Mouse (Mus musculus) kidney, embryonic 16.5 days (tissue): Measurements from ENCODE around the gene Fam53b. TPM values are rescaled to one million over a fixed set of nuclear protein-coding genes. Genes with fewer than 3 reads are reported as not detected.
A peak's percentile ranks its signal among the peaks of the same experiment; 100 is the strongest.

Experiments used
- ATAC-seq: fragments of 200-750 bp; cut with Nextera tagmentation; 2 replicates; pipeline ENCODE4 v1.8.0; 2017; ENCODE audit warnings: moderate TSS enrichment; ENCODE audit not compliant: low FRiP score, low TSS enrichment
- H3K27ac ChIP-seq: fragments of 300-500 bp; sonication (generic); 2 replicates; pipeline ENCODE4 v1.5.1; 2014; ENCODE audit warnings: low read length
- H3K27me3 ChIP-seq: fragments of 300-500 bp; sonication (generic); 2 replicates; pipeline ENCODE4 v1.6.1; 2014; ENCODE audit warnings: low read length, control low read depth, mixed read lengths; ENCODE audit not compliant: insufficient read depth
- H3K36me3 ChIP-seq: fragments of 300-500 bp; sonication (generic); 2 replicates; pipeline ENCODE4 v1.6.1; 2014; ENCODE audit warnings: low read length, control low read depth, mixed read lengths; ENCODE audit not compliant: insufficient read depth
- H3K4me1 ChIP-seq: fragments of 300-500 bp; sonication (generic); 2 replicates; pipeline ENCODE4 v1.6.1; 2014; ENCODE audit warnings: low read length, control low read depth, mixed read lengths; ENCODE audit not compliant: insufficient read depth
- H3K4me2 ChIP-seq: fragments of 300-500 bp; sonication (generic); replicated peaks from 2 replicates; pipeline ENCODE4 v1.6.1; 2014; ENCODE audit warnings: low read depth, low read length
- H3K4me3 ChIP-seq: fragments of 300-500 bp; sonication (generic); 2 replicates; pipeline ENCODE4 v1.5.1; 2014; ENCODE audit warnings: mild to moderate bottlenecking, low read length
- H3K9ac ChIP-seq: fragments of 300-500 bp; sonication (generic); replicated peaks from 2 replicates; pipeline ENCODE4 v1.6.1; 2014; ENCODE audit warnings: low read length
- H3K9me3 ChIP-seq: fragments of 300-500 bp; sonication (generic); 2 replicates; pipeline ENCODE4 v1.6.1; 2016; ENCODE audit warnings: low read length, control low read depth
- WGBS: fragments of 180-500 bp; shearing (Covaris S2); extraction: QIAGEN DNeasy Blood & Tissue Kit; methylation state at CpG from one replicate; pipeline ENCODE4 v1.1.7; 2014; 5-methylcytosine and 5-hydroxymethylcytosine counted together
- polyA plus RNA-seq: library from polyadenylated mRNA; unstranded; fragments of >200 nt; fragmentation: Nextera tagmentation; extraction: Ambion mirVana; gene quantifications from 2 replicates; pipeline ENCODE4 v1.2.1, GENCODE M21; 2015

Gene Fam53b
- polyA plus RNA-seq, 1 experiment from 2014 or later: 22.5 TPM

DNA sequence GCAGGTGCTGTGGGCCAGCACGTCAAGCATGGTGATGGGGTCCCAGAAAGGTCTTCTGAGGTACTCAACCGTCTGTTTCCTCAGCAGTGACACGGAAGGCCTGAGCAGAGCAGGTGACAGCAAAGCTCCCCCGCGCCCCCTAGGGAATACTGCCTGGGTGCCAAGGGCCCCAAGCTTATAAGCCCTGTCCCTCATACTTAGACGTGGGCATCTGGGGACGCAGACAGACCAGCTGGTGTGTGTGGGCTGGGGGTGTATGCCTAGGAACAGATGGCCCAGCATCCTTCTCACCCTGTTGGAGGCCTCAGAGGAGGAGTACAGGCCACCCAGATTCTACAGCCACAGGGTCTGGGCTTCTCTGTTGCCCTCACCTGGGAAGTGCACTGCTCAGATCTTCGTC, 93.1 kb downstream of the Fam53b start:
- Histone ChIP-seq H3K4me2 (no peak overlapping the region), H3K9me3 (no peaks in the 10 kb centered on the region), H3K4me3 (no peak overlapping the region), H3K27me3 (no peaks in the 10 kb centered on the region), H3K4me1 (peaks cover 7% of the 10 kb centered on the region; the same call in 1 of the 2 replicates), H3K36me3 (0 out of 2 replicates have a peak, but pooled peaks cover under 1% of the 10 kb centered on the region), H3K9ac (no peak overlapping the region), H3K27ac (no peak overlapping the region)
- 72% methylated on average over 8 of the region's 8 CpGs for WGBS
- no peak for ATAC-seq

DNA sequence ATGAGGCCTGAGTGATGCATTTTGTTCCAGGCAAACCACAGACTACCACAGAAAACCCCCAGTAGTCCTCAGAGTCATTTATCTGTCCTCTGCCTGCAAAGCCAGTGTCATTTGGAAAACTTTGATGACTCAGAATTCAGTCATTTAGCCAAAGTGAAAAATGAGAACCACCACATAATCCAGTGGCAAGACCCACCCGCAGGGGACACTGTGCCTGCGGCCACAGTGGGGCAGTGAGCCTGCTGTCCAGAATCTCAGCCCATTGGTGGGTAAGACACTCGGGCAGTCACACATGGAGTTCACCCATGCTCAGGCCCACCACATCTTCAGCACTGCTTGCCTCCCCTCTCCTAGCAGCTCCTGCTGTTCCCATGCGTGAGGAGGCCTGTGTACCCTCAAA, 94.1 kb downstream of the Fam53b start:
- Histone ChIP-seq H3K9me3 (no peaks in the 10 kb centered on the region), H3K27me3 (no peaks in the 10 kb centered on the region), H3K4me3 (no peak overlapping the region), H3K36me3 (0 out of 2 replicates have a peak, but pooled peaks cover 5% of the 10 kb centered on the region), H3K9ac (no peak overlapping the region), H3K4me1 (peaks cover 12% of the 10 kb centered on the region), H3K27ac (no peak overlapping the region), H3K4me2 (no peak overlapping the region)
- WGBS: 86% methylated on average over 4 of the region's 4 CpGs
- no peak for ATAC-seq

DNA sequence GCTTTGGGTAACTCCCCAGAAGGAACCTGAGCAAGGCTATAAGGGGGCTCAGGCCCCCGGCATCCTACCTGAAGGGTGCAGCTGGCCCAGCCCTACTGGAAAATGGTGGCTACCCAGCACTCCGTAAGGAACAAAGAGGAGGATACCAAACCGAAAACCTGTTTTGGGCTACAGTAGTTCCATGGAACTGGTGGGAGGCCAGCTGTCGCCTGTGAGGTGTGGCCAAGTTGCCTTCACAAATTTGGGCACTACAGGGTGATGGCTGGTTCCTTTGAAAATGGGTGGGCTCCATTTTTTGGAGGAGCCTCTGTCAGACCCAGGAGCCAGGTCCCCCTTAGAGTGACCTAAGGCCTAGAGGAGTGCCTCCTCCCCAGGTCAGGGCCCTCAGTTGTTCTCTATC, 98.4 kb downstream of the Fam53b start:
- Histone ChIP-seq H3K27me3 (no peaks in the 10 kb centered on the region), H3K27ac (peak overlapping the region; percentile 94), H3K4me3 (no peak overlapping the region), H3K9me3 (no peaks in the 10 kb centered on the region), H3K9ac (no peak overlapping the region), H3K4me1 (peaks cover 40% of the 10 kb centered on the region), H3K36me3 (0 out of 2 replicates have a peak, but pooled peaks cover 5% of the 10 kb centered on the region), H3K4me2 (no peak overlapping the region)
- 96% methylated on average over 4 of the region's 4 CpGs for WGBS
- ATAC-seq: no peak

DNA sequence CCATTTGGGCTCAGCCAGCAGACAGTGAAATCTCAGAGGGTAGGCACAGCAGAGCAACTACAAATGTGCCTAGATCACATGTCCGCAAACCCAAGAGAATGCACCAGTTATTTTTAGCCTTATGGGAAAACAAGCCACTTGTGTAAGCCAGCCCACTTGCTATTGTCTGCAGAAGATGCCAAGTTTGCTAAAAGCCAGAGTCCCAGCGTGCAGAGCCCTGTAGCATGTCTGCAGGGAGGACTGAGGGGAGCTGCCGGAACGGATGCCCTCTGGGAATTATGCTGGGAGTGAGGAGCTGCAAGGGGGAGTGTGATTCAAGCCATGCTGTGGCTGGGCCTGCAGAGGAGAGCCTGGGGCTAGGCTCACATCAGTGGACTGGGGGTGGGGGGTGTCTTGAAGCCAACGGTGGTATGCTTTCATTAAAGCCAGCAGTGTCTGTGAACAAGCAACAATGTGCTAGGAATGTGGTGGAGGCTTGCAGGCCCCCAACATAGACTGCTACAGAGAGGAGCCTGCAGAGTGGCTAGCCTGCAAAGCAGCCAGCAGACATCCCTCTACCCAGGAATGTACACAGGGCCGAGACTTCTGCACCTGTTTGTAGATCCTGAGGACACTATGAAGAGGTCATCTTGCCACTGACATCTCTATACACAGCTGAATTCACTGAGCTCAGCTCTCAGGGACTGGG, 99.3 kb downstream of the Fam53b start:
- no peak overlapping the region for H3K4me3 ChIP-seq
- 29% methylated on average over 6 of the region's 6 CpGs for whole genome bisulfite sequencing
- no peaks in the 10 kb centered on the region for H3K9me3 ChIP-seq
- peaks cover 40% of the 10 kb centered on the region for H3K4me1 ChIP-seq
- no peak overlapping the region for H3K4me2 ChIP-seq
- peak overlapping the region; percentile 94 for H3K27ac ChIP-seq
- ATAC-seq: peak; percentile 73
- H3K36me3 ChIP-seq: 0 out of 2 replicates have a peak, but pooled peaks cover 5% of the 10 kb centered on the region
- peak overlapping the region; percentile 49; the same call in 1 of the 2 replicates for H3K9ac ChIP-seq
- H3K27me3 ChIP-seq: no peaks in the 10 kb centered on the region

DNA sequence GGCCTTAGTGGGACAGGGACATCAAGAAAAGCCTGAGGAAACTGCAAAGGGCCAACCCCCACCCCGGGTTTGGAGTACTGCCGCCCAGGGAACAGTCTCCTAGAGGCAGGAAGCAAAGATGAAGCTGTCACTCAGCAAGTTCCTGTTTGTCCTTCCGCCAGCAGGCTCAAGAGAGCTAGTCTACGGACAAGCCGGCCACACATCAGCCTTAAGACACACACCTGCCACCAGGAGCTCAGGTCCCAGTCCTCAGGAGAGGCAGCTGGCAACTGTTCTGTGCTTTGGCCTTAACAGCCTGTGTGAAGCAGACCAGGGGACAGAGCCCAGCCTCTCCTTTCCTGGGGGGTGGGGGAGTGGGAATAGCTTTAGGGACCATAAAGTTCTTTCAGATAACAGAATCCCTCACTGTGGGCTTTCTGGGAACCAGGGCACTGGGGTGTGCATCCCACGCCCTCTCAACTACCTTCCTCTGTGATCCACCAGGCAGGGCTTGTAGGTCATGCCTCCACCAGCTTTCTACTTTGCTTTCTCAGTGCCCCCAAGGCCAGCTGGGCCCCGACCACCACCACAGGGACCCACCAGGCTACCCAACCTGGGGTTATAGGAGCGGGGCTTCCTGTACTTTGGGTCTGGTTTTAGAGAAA, 100.1 kb downstream of the Fam53b start:
- 46% methylated on average over 8 of the region's 8 CpGs for WGBS

DNA sequence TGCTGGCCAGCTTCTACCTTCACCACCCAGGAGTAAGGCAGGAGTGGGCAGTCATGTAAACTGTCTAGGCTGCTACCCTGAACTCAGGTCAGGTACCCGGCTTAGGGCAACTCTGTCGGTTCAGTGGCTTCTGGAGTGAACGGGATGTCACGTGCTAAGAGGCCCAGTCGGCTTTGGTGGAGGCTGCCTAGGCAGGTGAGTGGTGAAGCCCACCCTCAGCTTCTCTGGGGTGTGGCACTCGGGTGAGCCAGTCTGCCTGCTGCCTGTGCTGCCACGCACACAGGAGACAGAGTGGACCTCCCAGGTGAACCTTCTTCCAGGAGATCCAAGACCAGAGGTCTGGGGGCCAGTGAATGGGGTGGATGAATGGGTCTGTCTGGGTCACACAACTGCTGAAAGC, 100.7 kb downstream of the Fam53b start:
- WGBS: 59% methylated on average over 7 of the region's 7 CpGs
- Histone ChIP-seq H3K9ac (peak overlapping the region; percentile 51), H3K4me3 (no peak overlapping the region), H3K4me1 (peaks cover 40% of the 10 kb centered on the region), H3K9me3 (no peaks in the 10 kb centered on the region), H3K27ac (peak overlapping the region; percentile 94), H3K4me2 (no peak overlapping the region), H3K36me3 (0 out of 2 replicates have a peak, but pooled peaks cover 5% of the 10 kb centered on the region), H3K27me3 (no peaks in the 10 kb centered on the region)
- ATAC-seq: no peak

More for the DNA sequence above, 100.1 kb downstream of the Fam53b start:
- H3K9me3 ChIP-seq: no peaks in the 10 kb centered on the region
- H3K4me1 ChIP-seq: peaks cover 40% of the 10 kb centered on the region
- H3K4me3 ChIP-seq: no peak overlapping the region
- H3K9ac ChIP-seq: no peak overlapping the region; the same call in 1 of the 2 replicates
- ATAC-seq: peak; percentile 24; the same call in 1 of the 2 replicates
- 0 out of 2 replicates have a peak, but pooled peaks cover 5% of the 10 kb centered on the region for H3K36me3 ChIP-seq
- no peaks in the 10 kb centered on the region for H3K27me3 ChIP-seq
- no peak overlapping the region for H3K4me2 ChIP-seq
- peak overlapping the region; percentile 94 for H3K27ac ChIP-seq

DNA sequence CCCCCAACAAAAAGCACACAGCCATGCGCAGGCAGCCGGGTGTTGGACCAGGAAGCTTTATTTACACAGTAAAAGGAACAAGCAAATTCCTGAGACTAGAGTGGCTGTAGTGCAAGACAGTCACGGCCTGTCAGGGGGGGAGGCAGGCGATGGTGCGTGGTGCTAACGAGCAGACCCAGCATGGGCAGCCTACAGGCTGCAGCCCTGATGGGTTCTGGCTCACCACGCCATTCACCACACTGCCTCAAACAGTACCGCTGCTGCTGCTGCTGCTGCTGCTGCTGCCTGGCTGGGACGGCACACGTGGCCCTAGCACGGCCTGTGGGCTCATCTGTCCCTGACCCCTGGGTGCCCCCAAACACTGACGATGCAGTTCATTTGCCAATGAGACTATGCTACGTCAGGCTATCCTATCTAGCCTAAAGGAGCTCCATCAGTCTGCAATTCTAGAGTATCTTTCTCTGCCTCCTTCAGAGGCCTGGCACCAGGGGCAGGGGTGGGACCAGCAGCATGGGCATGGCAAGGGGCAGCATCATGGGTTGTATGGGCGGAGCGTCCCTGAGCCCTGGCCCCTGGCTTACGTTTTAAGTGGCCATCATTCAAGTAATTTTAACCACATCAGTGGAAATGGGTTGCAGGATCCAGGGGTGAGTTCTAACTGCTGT, 101.5 kb downstream of the Fam53b start:
- Histone ChIP-seq H3K4me3 (no peak overlapping the region), H3K9ac (no peak overlapping the region), H3K4me2 (no peak overlapping the region), H3K27ac (peak overlapping the region; percentile 54), H3K4me1 (peaks cover 40% of the 10 kb centered on the region), H3K27me3 (no peaks in the 10 kb centered on the region), H3K9me3 (no peaks in the 10 kb centered on the region), H3K36me3 (0 out of 2 replicates have a peak, but pooled peaks cover 5% of the 10 kb centered on the region)
- peak; percentile 79 for ATAC-seq
- 25% methylated on average over 16 of the region's 16 CpGs for WGBS

DNA sequence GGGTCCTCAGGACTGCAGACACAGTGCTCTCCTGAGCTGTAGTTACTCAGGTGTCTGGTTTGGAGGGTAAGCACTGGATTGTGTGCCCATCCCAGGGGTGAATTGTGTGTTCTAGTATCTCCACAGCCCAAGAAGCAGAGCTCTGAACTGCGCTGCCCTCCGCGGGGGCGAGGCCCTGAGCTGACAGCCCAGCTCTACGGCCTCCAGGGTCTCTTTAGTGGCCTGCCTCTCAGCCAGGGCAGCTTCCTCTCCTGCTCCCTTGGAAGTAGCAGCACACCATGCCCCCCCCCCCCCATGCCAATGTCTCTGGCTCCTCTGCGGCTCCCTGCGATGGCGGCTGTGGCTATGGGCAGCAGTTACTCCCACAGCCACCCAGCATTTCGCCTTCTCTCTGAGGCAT, 102.1 kb downstream of the Fam53b start:
- 59% methylated on average over 9 of the region's 9 CpGs for WGBS
- Histone ChIP-seq H3K4me2 (no peak overlapping the region), H3K4me3 (no peak overlapping the region), H3K27ac (peak overlapping the region; percentile 54), H3K9me3 (no peaks in the 10 kb centered on the region), H3K9ac (no peak overlapping the region; the same call in 1 of the 2 replicates), H3K36me3 (0 out of 2 replicates have a peak, but pooled peaks cover 5% of the 10 kb centered on the region), H3K4me1 (peaks cover 40% of the 10 kb centered on the region), H3K27me3 (no peaks in the 10 kb centered on the region)
- ATAC-seq: peak; percentile 3; the same call in 1 of the 2 replicates

DNA sequence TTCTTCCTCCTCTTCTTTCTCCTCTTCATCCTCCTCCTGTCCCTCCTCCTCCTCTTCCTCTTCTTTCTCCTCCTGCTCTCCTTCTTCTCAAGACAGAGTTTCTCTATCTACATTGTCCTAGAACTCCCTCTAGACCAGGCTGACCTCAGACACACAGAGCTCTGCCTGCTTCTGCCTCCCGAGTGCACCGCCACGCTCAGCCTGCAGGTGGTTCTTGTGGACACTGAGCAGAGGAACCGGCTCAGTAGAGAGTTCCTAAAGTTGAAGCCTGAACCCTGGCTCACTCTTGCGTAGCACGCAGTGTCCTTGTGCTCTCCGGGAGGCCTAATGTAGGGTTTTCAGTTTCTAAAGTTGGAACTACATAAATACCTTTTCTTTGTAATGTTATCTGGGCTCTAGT, 108.6 kb downstream of the Fam53b start:
- ATAC-seq: no peak
- Histone ChIP-seq H3K4me1 (no peaks in the 10 kb centered on the region), H3K36me3 (no peaks in the 10 kb centered on the region), H3K9me3 (no peaks in the 10 kb centered on the region), H3K4me2 (no peak overlapping the region), H3K27me3 (no peaks in the 10 kb centered on the region), H3K9ac (no peak overlapping the region), H3K4me3 (no peak overlapping the region), H3K27ac (no peak overlapping the region)
- WGBS: 83% methylated on average over 7 of the region's 7 CpGs
